Mouse (Mus musculus) urinary bladder, adult 2 months (tissue): ENCODE data around the gene Arhgef12. TPM values are rescaled to one million over a fixed set of nuclear protein-coding genes. Genes with fewer than 3 reads are reported as not detected.
A peak's percentile ranks its signal among the peaks of the same experiment; 100 is the strongest.
"Not testable (repeated sequence)": the region's sequence is repeated elsewhere in the genome, so short reads cannot be mapped to it uniquely, and the experiment has no call there.

Experiments used
- DNase-seq: peaks from one replicate; pipeline ENCODE4 v3.0.0; 2022; ENCODE audit warnings: low spot score
- polyA plus RNA-seq: library from polyadenylated mRNA; depleted of rRNA; stranded (reverse); fragments of >200 nt; gene quantifications from 2 replicates; pipeline ENCODE4 v1.2.3, GENCODE M21; 2012

Gene Arhgef12
- polyA plus RNA-seq, 1 experiment, result 34.8 TPM

GRCm38 (mm10) chr9:43000595-43001250, 106.3 kb downstream of the Arhgef12 start:
- DNase-seq, result no peak

GRCm38 (mm10) chr9:43000070-43000469, 107.0 kb downstream of the Arhgef12 start:
- no peak for DNase-seq

- DNase-seq, result no peak
These were observed 109.5 kb downstream of the Arhgef12 start for GRCm38 (mm10) chr9:42997526-42997925.

DNA sequence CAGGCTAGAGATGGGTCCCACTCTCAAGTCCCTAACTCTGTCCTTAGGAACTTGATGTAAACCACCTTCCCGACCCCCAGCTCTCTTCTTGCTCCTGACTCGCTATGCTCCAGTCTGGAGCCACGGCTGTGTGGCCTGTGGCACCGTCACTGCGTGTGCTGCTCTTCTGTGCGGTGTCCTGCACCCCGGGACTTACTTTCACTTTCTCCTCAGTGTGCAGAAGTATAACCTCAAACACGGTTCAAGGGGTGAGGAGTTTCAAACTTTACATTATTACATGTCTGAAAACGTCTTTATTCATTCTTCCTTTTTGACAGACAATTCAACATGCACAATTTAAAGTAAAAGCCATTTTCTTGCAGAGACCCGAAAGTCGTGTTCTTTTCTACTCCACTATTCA, 111.7 kb downstream of the Arhgef12 start:
- DNase-seq, result no peak

- DNase-seq, result no peak
These were observed 112.3 kb downstream of the Arhgef12 start for GRCm38 (mm10) chr9:42994708-42995107.

- DNase-seq, result no peak
These were observed 113.4 kb downstream of the Arhgef12 start for GRCm38 (mm10) chr9:42993659-42994058.

DNA sequence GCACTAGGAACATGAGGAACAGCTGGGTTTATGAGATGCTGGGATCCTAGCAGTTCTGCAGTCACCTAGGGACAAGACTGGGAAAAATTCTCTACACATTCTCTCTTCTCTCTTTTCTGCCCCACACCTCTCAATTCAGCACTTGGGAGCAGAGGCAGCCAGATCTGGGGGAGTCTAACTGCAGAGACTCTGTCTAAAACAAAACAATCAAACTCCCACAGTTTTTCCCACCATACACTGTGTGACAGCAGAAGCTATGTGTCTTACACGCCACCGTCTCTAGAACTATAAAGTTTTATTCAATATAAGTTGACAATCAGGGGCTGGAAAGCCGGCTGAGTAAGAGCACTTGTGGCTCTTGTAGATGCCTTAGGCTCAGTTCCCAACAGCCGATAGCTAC, 119.1 kb downstream of the Arhgef12 start:
- DNase-seq, result no peak

- DNase-seq, result peak; percentile 35
These were observed 138.0 kb downstream of the Arhgef12 start for GRCm38 (mm10) chr9:42968894-42969521.

- DNase-seq, result no peak
These were observed 139.3 kb downstream of the Arhgef12 start for GRCm38 (mm10) chr9:42967731-42968130.

DNA sequence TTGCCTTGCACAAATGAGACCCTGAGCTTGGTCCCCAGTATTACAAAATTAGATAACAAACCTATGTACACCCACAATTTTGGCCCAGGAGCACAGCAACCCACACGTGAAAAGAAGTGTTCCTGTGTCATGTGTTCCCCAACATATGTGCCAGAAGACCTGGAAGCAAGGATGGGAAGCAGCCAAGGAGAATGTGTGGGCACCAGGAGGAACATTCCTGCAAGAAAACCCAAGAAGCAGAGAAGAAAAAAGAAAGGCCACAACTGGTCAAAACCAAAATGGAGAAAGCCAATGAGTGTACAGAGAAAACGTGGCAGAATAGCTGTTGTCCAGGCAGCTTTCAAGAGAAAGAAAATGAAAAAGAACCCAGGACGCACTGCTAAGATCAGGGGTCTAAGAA, 142.2 kb downstream of the Arhgef12 start:
- DNase-seq, result not testable (repeated sequence)

GRCm38 (mm10) chr9:42964366-42964765, 142.7 kb downstream of the Arhgef12 start:
- no peak for DNase-seq

- no peak for DNase-seq
These were observed 144.5 kb downstream of the Arhgef12 start for GRCm38 (mm10) chr9:42962506-42962905.

DNA sequence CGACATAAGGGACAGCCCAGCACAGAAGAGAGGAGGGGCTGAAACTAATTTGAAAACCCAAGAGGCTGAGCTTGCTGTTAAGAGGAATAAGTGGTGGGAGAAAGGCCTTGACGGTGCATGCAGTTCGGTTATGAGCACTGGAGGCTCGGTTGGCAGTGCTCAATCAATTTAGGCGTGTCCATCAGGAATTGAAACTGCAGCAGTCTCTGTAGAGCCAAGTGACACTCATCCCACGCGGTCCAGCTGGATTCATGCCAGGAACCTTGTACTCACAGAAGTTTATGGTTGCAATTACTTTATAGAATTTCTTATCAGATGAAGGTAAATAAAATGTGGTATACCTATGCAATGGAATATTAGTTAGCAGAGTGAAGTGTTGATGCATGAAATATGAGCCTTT, 148.6 kb downstream of the Arhgef12 start:
- no peak for DNase-seq

- no peak for DNase-seq
These were observed 158.7 kb downstream of the Arhgef12 start for GRCm38 (mm10) chr9:42948381-42948780.

DNA sequence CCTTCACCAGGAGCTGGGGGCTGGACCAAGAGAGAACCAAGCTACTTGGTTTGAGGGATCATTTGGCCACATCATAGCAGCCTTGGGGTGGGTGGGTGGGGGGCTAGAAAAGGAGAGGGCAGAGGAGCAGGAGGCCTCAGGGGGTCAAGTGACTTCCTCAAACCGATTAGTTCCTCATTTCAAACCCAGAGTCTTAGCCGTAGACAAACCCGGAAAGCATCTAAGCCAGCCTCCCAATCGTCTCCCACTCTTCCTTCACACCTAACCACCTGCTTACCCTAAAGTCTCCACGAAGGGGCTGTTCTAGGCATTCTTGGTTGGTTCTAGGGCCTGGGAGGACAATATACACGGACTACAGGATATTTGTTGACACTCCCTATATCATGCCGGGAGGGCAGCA, 161.9 kb downstream of the Arhgef12 start:
- no peak for DNase-seq

- DNase-seq, result peak; percentile 76
These were observed 162.5 kb downstream of the Arhgef12 start for GRCm38 (mm10) chr9:42944536-42945006.

- DNase-seq, result no peak
These were observed 163.1 kb downstream of the Arhgef12 start, which contains the start of gene Grik4 for GRCm38 (mm10) chr9:42943781-42944535. Gene Grik4 (minus strand): TSS chr9:42944493.

- DNase-seq, result no peak
These were observed 163.9 kb downstream of the Arhgef12 start for GRCm38 (mm10) chr9:42943057-42943529.

GRCm38 (mm10) chr9:42942148-42942547, 164.9 kb downstream of the Arhgef12 start:
- no peak for DNase-seq

DNA sequence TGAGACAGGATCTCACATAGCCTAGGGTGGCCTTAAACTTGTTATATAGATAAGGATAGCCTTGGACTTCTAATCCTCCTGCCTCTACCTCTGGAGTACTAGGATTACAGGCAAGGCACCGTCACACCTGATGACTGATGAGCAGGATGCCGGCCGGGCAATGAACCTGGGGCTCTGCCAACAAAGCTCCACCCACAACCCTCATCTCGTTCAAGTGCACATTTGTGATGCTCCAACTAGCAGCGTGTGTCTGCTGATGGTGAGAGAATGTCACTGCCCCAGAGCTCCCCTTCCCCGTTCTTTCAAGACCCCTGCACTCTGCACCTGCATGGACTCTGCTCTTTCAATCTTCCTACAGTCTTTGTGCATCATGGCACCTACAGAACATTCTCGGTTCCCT, 174.9 kb downstream of the Arhgef12 start:
- DNase-seq, result no peak

DNA sequence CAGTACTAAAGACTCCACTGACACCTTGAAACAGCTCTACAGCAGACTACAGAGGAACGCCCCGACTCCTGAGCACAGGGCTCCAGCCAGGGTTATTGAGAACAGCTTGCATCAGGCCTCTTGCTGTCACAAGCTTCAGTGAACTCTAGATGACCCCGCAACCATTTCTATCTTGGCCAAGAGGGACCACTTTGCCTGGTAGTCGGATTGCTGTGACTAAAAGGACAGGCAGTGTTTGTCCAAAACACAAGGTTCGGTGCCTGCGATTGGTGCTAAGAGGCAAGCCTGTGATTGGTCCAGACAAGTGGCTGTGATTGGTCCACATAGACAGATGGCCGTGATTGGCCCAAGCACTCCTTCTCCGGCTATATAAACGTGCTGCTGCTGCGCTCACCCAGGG, 179.5 kb downstream of the Arhgef12 start:
- DNase-seq, result no peak

DNA sequence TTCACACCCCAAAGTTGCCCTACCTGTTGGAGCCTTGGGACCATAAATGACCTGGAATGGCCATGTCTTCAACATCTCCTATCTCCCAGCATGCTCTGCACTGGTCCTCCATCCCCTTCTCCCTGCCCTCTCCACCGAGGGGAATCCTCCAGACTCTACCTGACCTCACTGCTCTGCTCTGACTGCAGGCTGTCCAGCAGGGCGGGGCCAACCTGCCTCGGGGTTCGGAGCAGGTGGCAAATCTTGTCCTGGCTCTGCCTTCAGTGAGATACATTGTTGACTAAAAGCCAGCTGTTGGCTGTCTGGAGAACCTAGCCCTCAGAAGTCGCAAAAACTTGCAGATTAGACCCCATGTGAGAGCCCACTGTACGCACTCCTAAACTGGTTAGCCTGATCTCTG, 180.5 kb downstream of the Arhgef12 start:
- no peak for DNase-seq

GRCm38 (mm10) chr9:42921830-42922229, 185.2 kb downstream of the Arhgef12 start:
- DNase-seq, result no peak
